Mouse (Mus musculus) stomach, embryonic 14.5 days (tissue): ENCODE results near the gene Ankrd6. TPM values are rescaled to one million over a fixed set of nuclear protein-coding genes. Genes with fewer than 3 reads are reported as not detected.

Experiments used
- ATAC-seq: fragments of 200-750 bp; cut with Nextera tagmentation; 2 replicates; pipeline ENCODE4 v1.8.0; 2017; ENCODE audit warnings: low read depth, moderate TSS enrichment; ENCODE audit not compliant: insufficient number of reproducible peaks, insufficient read depth, low FRiP score
- H3K27ac ChIP-seq: fragments of 300-500 bp; sonication (generic); 2 replicates; pipeline ENCODE4 v1.5.1; 2014; ENCODE audit warnings: mild to moderate bottlenecking, low read length, moderate library complexity, mixed read lengths
- H3K27me3 ChIP-seq: fragments of 300-500 bp; sonication (generic); 2 replicates; pipeline ENCODE4 v1.6.1; 2014; ENCODE audit warnings: low read length, control low read depth, mixed read lengths; ENCODE audit not compliant: control insufficient read depth, insufficient read depth
- H3K36me3 ChIP-seq: fragments of 300-500 bp; sonication (generic); 2 replicates; pipeline ENCODE4 v1.6.1; 2014; ENCODE audit warnings: mild to moderate bottlenecking, control low read depth, low read length, moderate library complexity, mixed read lengths; ENCODE audit not compliant: control insufficient read depth, insufficient read depth
- H3K4me1 ChIP-seq: fragments of 300-500 bp; sonication (generic); 2 replicates; pipeline ENCODE4 v1.6.1; 2014; ENCODE audit warnings: low read length, control low read depth, mixed read lengths; ENCODE audit not compliant: control insufficient read depth, insufficient read depth
- H3K4me2 ChIP-seq: fragments of 300-500 bp; sonication (generic); replicated peaks from 2 replicates; pipeline ENCODE4 v1.6.1; 2014; ENCODE audit warnings: low read depth, low read length, control low read depth
- H3K4me3 ChIP-seq: fragments of 300-500 bp; sonication (generic); 2 replicates; pipeline ENCODE4 v1.5.1; 2014; ENCODE audit warnings: low read depth, low read length, control low read depth
- H3K9ac ChIP-seq: fragments of 300-500 bp; sonication (generic); replicated peaks from 2 replicates; pipeline ENCODE4 v1.6.1; 2014; ENCODE audit warnings: low read depth, mild to moderate bottlenecking, control low read depth, low read length, moderate library complexity, mixed read lengths
- H3K9me3 ChIP-seq: fragments of 300-500 bp; sonication (generic); 2 replicates; pipeline ENCODE4 v1.6.1; 2016; ENCODE audit warnings: low read depth, low read length, control low read depth; ENCODE audit not compliant: control insufficient read depth
- WGBS: fragments of 180-500 bp; shearing (Covaris S2); extraction: QIAGEN DNeasy Blood & Tissue Kit; methylation state at CpG from one replicate; pipeline ENCODE4 v1.1.7; 2014; 5-methylcytosine and 5-hydroxymethylcytosine counted together
- polyA plus RNA-seq: library from polyadenylated mRNA; unstranded; fragments of >200 nt; fragmentation: Nextera tagmentation; extraction: Ambion mirVana; gene quantifications from 2 replicates; pipeline ENCODE4 v1.2.1, GENCODE M21; 2014

The Ankrd6 gene
- polyA plus RNA-seq, 1 experiment from 2014 or later: 6.9 TPM

DNA sequence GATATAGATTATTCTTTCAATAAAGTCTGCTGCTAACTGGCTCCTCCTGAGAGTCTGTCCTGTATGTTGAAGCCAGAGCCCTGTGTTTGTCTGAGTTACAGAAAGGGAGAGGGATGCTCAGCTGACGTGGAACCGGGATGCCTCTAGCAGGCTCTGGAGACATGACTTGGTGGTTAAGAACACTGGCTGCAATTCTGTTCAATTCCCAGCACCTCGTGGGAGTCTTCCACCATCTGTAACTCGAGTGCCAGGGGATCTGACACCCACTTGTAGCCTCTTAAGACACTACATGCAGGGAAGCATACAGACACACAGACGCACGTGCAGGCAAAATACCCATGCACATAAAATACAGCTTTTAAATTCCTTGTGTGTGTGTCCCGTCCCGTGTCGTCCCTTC, 95.1 kb downstream of the Ankrd6 start:
- H3K4me2 ChIP-seq: no peak overlapping the region
- no peaks in the 10 kb centered on the region for H3K9me3 ChIP-seq
- WGBS: 62% methylated on average over 9 of the region's 9 CpGs
- no peak overlapping the region for H3K27ac ChIP-seq
- no peaks in the 10 kb centered on the region for H3K4me1 ChIP-seq
- H3K9ac ChIP-seq: no peak overlapping the region
- no peak overlapping the region for H3K4me3 ChIP-seq
- no peaks in the 10 kb centered on the region for H3K36me3 ChIP-seq
- H3K27me3 ChIP-seq: no peaks in the 10 kb centered on the region
- no peak for ATAC-seq

DNA sequence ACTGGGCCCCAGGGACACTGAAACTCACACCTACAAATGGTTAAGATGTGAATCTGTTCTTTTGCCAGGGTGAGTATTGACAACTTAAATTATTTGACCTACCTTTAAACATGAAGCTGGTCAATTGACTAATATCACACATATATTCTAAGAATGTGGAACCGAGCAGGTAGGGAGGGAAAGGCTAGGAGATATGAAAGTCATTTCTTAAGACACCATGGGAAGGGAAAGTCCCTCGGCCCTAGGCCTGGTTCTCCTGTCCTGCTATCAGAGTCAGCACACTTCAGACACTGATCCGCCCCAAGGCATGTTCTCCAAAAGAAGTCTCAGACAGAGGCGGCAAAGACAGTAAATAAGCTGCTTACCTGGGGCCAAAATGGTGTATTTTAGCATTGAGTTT, 95.7 kb downstream of the Ankrd6 start:
- no peak overlapping the region for H3K4me3 ChIP-seq
- 86% methylated on average over 4 of the region's 4 CpGs for WGBS
- no peak overlapping the region for H3K9ac ChIP-seq
- no peaks in the 10 kb centered on the region for H3K27me3 ChIP-seq
- no peaks in the 10 kb centered on the region for H3K36me3 ChIP-seq
- no peak overlapping the region for H3K4me2 ChIP-seq
- H3K27ac ChIP-seq: no peak overlapping the region
- no peaks in the 10 kb centered on the region for H3K4me1 ChIP-seq
- no peak for ATAC-seq
- no peaks in the 10 kb centered on the region for H3K9me3 ChIP-seq

DNA sequence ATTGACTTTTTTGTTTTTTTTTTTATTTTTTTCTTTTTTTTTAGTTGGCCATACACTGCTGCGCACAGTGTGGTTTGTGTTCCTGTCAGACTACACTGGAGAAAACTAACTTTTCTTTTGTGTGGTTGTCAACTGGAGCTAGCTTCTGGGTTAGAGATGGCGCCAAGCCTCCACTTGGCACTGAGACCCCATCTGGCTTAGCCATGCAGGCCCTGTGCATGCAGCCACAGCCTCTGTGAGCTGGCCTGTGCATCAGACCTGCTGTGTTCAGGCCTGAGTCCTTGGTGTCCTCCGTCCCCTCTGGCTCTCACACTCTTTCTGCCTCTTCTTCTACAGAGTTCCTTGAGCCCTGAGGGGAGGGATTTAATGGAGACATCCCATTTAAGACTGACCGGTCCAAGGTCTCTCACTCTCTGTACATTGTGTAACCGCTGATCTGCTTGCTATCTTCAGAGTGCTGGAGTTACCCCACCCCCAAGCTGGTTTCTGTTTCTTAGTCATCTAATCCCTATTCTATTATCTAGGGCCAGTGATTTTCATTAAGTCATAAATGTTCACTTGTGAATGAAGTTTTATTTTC, 96.9 kb downstream of the Ankrd6 start:
- no peaks in the 10 kb centered on the region for H3K36me3 ChIP-seq
- no peak overlapping the region for H3K9ac ChIP-seq
- WGBS: 90% methylated on average over 5 of the region's 5 CpGs
- H3K9me3 ChIP-seq: no peaks in the 10 kb centered on the region
- no peak for ATAC-seq
- no peak overlapping the region for H3K27ac ChIP-seq
- no peak overlapping the region for H3K4me3 ChIP-seq
- H3K4me2 ChIP-seq: no peak overlapping the region
- H3K27me3 ChIP-seq: no peaks in the 10 kb centered on the region
- H3K4me1 ChIP-seq: no peaks in the 10 kb centered on the region

DNA sequence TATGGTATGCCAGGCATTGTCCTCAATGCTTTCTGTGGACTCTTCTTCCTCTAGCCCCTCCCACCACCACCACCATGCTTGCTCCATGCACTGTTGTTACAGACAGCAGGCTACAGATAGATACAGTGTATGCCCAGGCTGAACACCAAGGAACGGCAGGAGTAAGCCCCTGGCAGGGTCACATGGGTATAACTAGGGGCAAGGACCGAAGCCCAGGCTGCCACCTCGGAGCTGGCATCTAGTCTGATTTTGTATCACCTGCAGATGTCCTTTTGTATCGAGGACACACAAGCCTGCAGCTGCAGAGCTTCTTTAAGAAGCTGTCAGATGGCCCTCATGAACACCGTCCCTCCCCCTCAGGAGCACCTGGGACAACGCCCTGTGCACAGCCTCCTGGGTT, 97.8 kb downstream of the Ankrd6 start:
- Histone ChIP-seq H3K4me2 (no peak overlapping the region), H3K9ac (no peak overlapping the region), H3K4me1 (no peaks in the 10 kb centered on the region), H3K27ac (no peak overlapping the region), H3K36me3 (no peaks in the 10 kb centered on the region), H3K27me3 (no peaks in the 10 kb centered on the region), H3K4me3 (no peak overlapping the region), H3K9me3 (no peaks in the 10 kb centered on the region)
- no peak; the same call in 1 of the 2 replicates for ATAC-seq
- 73% methylated on average over 6 of the region's 6 CpGs for WGBS

DNA sequence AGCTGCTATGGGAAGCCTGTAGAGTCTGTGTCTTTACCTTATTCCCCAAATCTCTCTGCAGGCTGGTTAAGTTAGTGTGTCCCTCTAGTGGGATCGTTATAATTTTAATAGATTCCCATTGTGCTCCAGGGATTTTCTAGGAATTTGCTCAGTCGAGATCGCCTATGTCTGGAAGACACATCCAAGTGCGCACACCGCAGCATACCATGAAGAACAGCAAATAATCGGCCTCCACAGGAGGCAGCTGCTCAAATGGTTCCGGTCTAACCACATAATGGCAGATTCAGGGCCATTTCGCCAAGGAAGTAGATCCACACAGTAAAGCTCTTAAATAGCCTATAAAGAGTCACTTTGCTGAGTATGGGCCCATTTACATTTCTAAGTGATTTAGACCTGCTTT, 98.3 kb downstream of the Ankrd6 start:
- H3K27me3 ChIP-seq: no peaks in the 10 kb centered on the region
- H3K9ac ChIP-seq: no peak overlapping the region
- 91% methylated on average over 8 of the region's 8 CpGs for WGBS
- H3K4me3 ChIP-seq: no peak overlapping the region
- H3K36me3 ChIP-seq: no peaks in the 10 kb centered on the region
- no peaks in the 10 kb centered on the region for H3K9me3 ChIP-seq
- no peak overlapping the region for H3K27ac ChIP-seq
- no peaks in the 10 kb centered on the region for H3K4me1 ChIP-seq
- no peak overlapping the region for H3K4me2 ChIP-seq
- ATAC-seq: no peak

DNA sequence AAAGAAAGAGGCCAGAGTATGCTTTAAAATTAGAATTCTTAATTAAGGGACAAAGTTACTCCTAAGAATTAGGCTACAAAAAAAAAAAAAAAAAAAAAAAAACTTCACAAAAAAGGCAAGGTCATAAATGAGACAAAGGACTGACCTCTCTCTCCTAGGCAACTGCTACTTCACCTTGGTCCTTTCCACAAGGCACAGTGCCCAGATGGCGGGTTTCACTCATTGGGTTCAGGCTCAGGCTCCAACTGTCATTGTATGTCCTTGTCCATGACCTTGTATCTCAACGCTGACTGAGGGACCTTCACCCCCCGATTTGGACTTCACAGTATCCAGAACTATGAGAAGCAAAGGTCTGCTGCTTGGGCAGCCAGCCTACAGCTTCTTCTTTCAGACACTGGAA, 112.2 kb downstream of the Ankrd6 start:
- no peak for ATAC-seq
- H3K4me1 ChIP-seq: no peaks in the 10 kb centered on the region
- no peaks in the 10 kb centered on the region for H3K27me3 ChIP-seq
- WGBS: 93% methylated on average over 3 of the region's 3 CpGs
- no peaks in the 10 kb centered on the region for H3K9me3 ChIP-seq
- H3K4me3 ChIP-seq: no peak overlapping the region
- no peak overlapping the region for H3K27ac ChIP-seq
- no peaks in the 10 kb centered on the region for H3K36me3 ChIP-seq
- no peak overlapping the region for H3K4me2 ChIP-seq
- H3K9ac ChIP-seq: no peak overlapping the region

DNA sequence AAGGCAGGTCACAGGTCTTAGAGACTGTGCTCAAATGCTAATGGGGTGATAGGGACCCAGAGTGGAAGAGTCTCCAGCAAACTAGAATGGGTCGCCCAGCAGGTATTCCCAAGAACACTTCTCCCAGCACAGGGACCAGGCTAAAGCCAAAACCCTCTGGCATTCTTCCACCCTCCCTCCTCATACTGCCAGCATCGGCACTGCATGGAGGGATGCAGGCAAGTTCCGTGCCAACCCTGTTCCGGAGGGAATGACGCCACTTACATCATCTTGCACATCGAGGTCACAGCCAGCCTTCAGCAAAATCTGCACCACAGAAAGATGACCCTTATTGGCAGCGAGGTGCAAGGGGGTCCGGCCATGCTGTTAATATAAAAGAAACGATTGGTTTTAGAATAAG, 114.6 kb downstream of the Ankrd6 start:
- WGBS: 91% methylated on average over 9 of the region's 9 CpGs
- Histone ChIP-seq H3K4me1 (no peaks in the 10 kb centered on the region), H3K4me3 (no peak overlapping the region), H3K9me3 (no peaks in the 10 kb centered on the region), H3K27me3 (no peaks in the 10 kb centered on the region), H3K27ac (no peak overlapping the region), H3K4me2 (no peak overlapping the region), H3K9ac (no peak overlapping the region), H3K36me3 (no peaks in the 10 kb centered on the region)
- ATAC-seq: no peak

DNA sequence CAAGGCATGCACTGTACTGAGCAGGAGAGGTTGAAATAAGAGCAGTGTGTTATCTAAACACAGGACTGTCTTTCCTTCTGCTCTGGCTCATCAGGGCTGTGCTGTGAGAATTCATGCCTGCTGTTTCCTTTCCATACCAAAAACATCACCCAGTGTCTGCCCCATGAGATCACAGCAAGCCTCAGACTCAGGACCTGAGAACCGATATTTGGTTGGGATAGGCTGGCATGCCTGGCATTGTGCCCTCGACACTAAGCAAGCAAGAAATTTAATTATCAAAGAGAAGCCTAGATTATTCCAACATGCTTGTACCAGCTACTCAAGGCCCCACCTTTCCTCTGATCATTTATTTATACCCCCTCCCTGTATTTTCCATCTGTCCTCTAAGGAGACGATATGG, 116.1 kb downstream of the Ankrd6 start:
- no peak for ATAC-seq
- H3K4me1 ChIP-seq: no peaks in the 10 kb centered on the region
- no peak overlapping the region for H3K4me2 ChIP-seq
- H3K27me3 ChIP-seq: no peaks in the 10 kb centered on the region
- 79% methylated on average over 3 of the region's 3 CpGs for WGBS
- no peak overlapping the region for H3K4me3 ChIP-seq
- no peaks in the 10 kb centered on the region for H3K36me3 ChIP-seq
- no peak overlapping the region for H3K9ac ChIP-seq
- no peak overlapping the region for H3K27ac ChIP-seq
- no peaks in the 10 kb centered on the region for H3K9me3 ChIP-seq
